Mouse (Mus musculus) kidney, embryonic 15.5 days (tissue): ENCODE measurements at regions not wholly inside any gene's neighbourhood (a gene's known extent, or its start where the extent isn't known, plus 50 kb on each side); places are given as distances from the start of the nearest gene placed in this dataset.

Experiments used
- ATAC-seq: fragments of 200-750 bp; cut with Nextera tagmentation; replicated peaks from 2 replicates; pipeline ENCODE4 v1.8.0; 2017; ENCODE audit warnings: moderate TSS enrichment; ENCODE audit not compliant: low FRiP score
- H3K27ac ChIP-seq: fragments of 300-500 bp; sonication (generic); 2 replicates; pipeline ENCODE4 v1.5.1; 2015; ENCODE audit warnings: mild to moderate bottlenecking, inconsistent platforms
- H3K27me3 ChIP-seq: fragments of 300-500 bp; sonication (generic); 2 replicates; pipeline ENCODE4 v1.6.1; 2015; ENCODE audit warnings: inconsistent platforms
- H3K36me3 ChIP-seq: fragments of 300-500 bp; sonication (generic); 2 replicates; pipeline ENCODE4 v1.6.1; 2015; ENCODE audit warnings: inconsistent platforms
- H3K4me1 ChIP-seq: fragments of 300-500 bp; sonication (generic); 2 replicates; pipeline ENCODE4 v1.6.1; 2015; ENCODE audit warnings: inconsistent platforms
- H3K4me2 ChIP-seq: fragments of 300-500 bp; sonication (generic); 2 replicates; pipeline ENCODE4 v1.6.1; 2015; ENCODE audit warnings: moderate library complexity, mild to moderate bottlenecking, inconsistent platforms
- H3K4me3 ChIP-seq: fragments of 300-500 bp; sonication (generic); replicated peaks from 2 replicates; pipeline ENCODE4 v1.5.1; 2015; ENCODE audit warnings: mild to moderate bottlenecking, inconsistent platforms
- H3K9ac ChIP-seq: fragments of 300-500 bp; sonication (generic); 2 replicates; pipeline ENCODE4 v1.6.1; 2015; ENCODE audit warnings: mild to moderate bottlenecking, inconsistent platforms
- H3K9me3 ChIP-seq: fragments of 300-500 bp; sonication (generic); replicated peaks from 2 replicates; pipeline ENCODE4 v1.6.1; 2016; ENCODE audit warnings: inconsistent platforms
- WGBS: fragments of 180-500 bp; shearing (Covaris S2); methylation state at CpG from one replicate; pipeline ENCODE4 v1.1.7; 2015; ENCODE audit warnings: mixed read lengths; 5-methylcytosine and 5-hydroxymethylcytosine counted together

DNA sequence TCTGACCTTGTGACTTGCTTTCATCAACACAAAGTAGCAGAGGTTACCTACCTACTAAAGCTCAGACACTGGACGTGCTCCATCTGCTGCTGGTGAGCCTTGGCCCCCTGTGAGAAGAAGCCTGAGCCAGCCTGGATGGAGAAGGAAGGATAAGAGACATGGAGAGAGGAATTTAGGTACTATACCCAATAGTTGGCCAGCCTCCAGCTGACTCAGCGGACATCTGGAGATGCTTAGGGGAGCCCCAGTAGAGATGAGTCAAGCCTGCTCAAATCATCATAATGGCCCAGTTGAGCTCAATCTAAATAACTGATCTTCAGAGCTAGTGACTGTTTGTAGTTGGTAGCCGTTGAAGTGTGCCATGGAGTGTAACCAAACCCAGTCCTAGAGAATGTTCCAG lies 53.7 kb upstream of the Ripply2 start:
- H3K36me3 ChIP-seq: no peaks in the 10 kb centered on the region
- no peak overlapping the region for H3K27ac ChIP-seq
- H3K9ac ChIP-seq: no peak overlapping the region
- H3K4me1 ChIP-seq: no peaks in the 10 kb centered on the region
- no peak overlapping the region for H3K4me2 ChIP-seq
- ATAC-seq: no peak
- H3K9me3 ChIP-seq: no peaks in the 10 kb centered on the region
- no peak overlapping the region for H3K4me3 ChIP-seq
- no peaks in the 10 kb centered on the region for H3K27me3 ChIP-seq
- WGBS: 62% methylated on average over 3 of the region's 3 CpGs

- Histone ChIP-seq H3K27me3 (no peaks in the 10 kb centered on the region), H3K4me3 (no peak overlapping the region), H3K9me3 (no peaks in the 10 kb centered on the region), H3K36me3 (no peaks in the 10 kb centered on the region), H3K4me1 (peaks cover 4% of the 10 kb centered on the region; the same call in 1 of the 2 replicates), H3K9ac (no peak overlapping the region), H3K27ac (no peak overlapping the region), H3K4me2 (no peak overlapping the region)
- 88% methylated on average over 1 of the region's 1 CpGs for WGBS
- ATAC-seq: no peak
Measured at GRCm38 (mm10) chr9:86957076-86957475, 58.3 kb upstream of the Ripply2 start.

DNA sequence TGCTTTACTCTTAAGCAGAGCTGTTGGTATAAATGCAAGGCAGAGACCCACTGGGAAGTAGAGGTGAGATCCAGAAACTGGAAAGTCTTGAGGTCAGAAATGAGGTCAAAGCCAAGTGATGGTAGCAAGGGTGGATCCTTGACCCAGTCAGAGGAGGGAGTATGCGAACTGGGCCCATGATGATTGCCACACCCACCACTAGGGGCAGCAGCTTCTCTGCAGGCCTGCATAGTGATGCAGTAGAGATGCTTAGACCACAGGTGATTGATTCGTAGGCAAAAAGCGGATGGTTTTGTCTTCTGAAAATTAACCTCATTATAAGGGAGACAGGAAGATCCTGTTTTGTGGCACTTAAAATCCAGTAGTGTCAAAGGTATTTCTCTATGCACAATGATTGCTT lies 59.6 kb upstream of the Ripply2 start:
- ATAC-seq: no peak
- Histone ChIP-seq H3K4me3 (no peak overlapping the region), H3K27me3 (no peaks in the 10 kb centered on the region), H3K4me1 (peaks cover 8% of the 10 kb centered on the region; the same call in 1 of the 2 replicates), H3K4me2 (no peak overlapping the region), H3K9ac (no peak overlapping the region), H3K36me3 (no peaks in the 10 kb centered on the region), H3K9me3 (no peaks in the 10 kb centered on the region), H3K27ac (no peak overlapping the region)
- 88% methylated on average over 3 of the region's 3 CpGs for WGBS

GRCm38 (mm10) chr9:86951958-86952509 lies 63.3 kb upstream of the Ripply2 start:
- H3K4me2 ChIP-seq: no peak overlapping the region
- no peak overlapping the region for H3K27ac ChIP-seq
- H3K4me3 ChIP-seq: no peak overlapping the region
- WGBS: 40% methylated on average over 11 of the region's 11 CpGs
- H3K4me1 ChIP-seq: peaks cover 18% of the 10 kb centered on the region
- no peaks in the 10 kb centered on the region for H3K27me3 ChIP-seq
- no peaks in the 10 kb centered on the region for H3K9me3 ChIP-seq
- ATAC-seq: peak; percentile 68; the same call in 1 of the 2 replicates
- no peak overlapping the region for H3K9ac ChIP-seq
- no peaks in the 10 kb centered on the region for H3K36me3 ChIP-seq

DNA sequence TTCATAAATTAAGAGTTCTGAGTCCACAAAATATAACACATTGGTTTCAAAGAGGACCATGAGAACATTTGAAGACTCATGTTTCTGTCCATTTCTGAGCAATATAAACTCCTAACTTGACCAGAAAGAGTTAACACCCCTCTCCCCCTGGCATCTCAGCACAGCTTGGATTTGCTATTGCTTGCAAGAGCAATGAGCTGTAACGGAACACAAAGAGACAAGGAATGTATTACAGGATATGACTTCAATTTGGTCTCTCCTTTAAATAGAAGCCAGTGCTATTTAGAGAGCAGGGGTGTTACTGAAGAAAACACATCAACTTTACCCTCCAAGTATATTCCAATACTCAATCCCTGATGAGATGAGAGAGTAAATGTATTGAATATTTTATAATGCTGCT lies 65.5 kb upstream of the Ripply2 start:
- H3K4me3 ChIP-seq: no peak overlapping the region
- no peaks in the 10 kb centered on the region for H3K9me3 ChIP-seq
- H3K27ac ChIP-seq: no peak overlapping the region
- H3K36me3 ChIP-seq: no peaks in the 10 kb centered on the region
- no peak overlapping the region for H3K9ac ChIP-seq
- 9% methylated on average over 1 of the region's 1 CpGs for WGBS
- H3K4me1 ChIP-seq: peaks cover 18% of the 10 kb centered on the region
- no peaks in the 10 kb centered on the region for H3K27me3 ChIP-seq
- peak; percentile 79 for ATAC-seq
- no peak overlapping the region for H3K4me2 ChIP-seq

GRCm38 (mm10) chr9:86931196-86931595 lies 50.7 kb upstream of the Snap91 start:
- no peak overlapping the region for H3K4me3 ChIP-seq
- no peaks in the 10 kb centered on the region for H3K27me3 ChIP-seq
- peak overlapping the region; percentile 74 for H3K27ac ChIP-seq
- H3K9me3 ChIP-seq: no peaks in the 10 kb centered on the region
- 29% methylated on average over 3 of the region's 3 CpGs for WGBS
- no peak overlapping the region for H3K9ac ChIP-seq
- peaks cover 10% of the 10 kb centered on the region; the same call in 1 of the 2 replicates for H3K4me1 ChIP-seq
- peak; percentile 97 for ATAC-seq
- H3K4me2 ChIP-seq: 0 out of 2 replicates have a peak overlapping the region, but pooled peaks have one; percentile 9
- no peaks in the 10 kb centered on the region for H3K36me3 ChIP-seq
